In genomic region chr9:113134611-113135010, GRCm38 (mm10) we compare ENCODE assay signal across 24 mouse cellular contexts.
"Had no signal": no experiment of that assay in that cellular context is flagged by ENCODE, and none has a peak within 500 bp of the region (broad histone marks: within the 10 kb centered on the region; RNA-seq: fewer than 3 reads in every experiment).

No protein-coding gene starts in this region.

- DNase-seq: cerebellum, adult 8-10 months; cerebellum, adult 9-10 months; cerebellum, adult 9-11 months; cerebellum, postnatal 10 days; cerebellum, postnatal 14 days; cerebellum, postnatal 25 days; cerebellum, postnatal 36 days; embryo, embryonic 11 days; forebrain, postnatal 0 days; gastrocnemius, adult 2 months; gastrocnemius, postnatal 10 days; gastrocnemius, postnatal 14 days; gastrocnemius, postnatal 25 days; gastrocnemius, postnatal 36 days; heart, adult 18-20 months had no signal

- H3K4me1 ChIP-seq: embryonic facial prominence, embryonic 10.5 days; embryonic facial prominence, embryonic 12.5 days; embryonic facial prominence, embryonic 13.5 days; embryonic facial prominence, embryonic 15.5 days; forebrain, embryonic 10.5 days; forebrain, embryonic 12.5 days; forebrain, embryonic 13.5 days; forebrain, embryonic 15.5 days had no signal

- H3K27me3 ChIP-seq: embryonic facial prominence, embryonic 12.5 days; embryonic facial prominence, embryonic 13.5 days; embryonic facial prominence, embryonic 15.5 days; forebrain, embryonic 12.5 days; forebrain, embryonic 13.5 days; forebrain, embryonic 15.5 days had no signal

- H3K9ac ChIP-seq: embryonic facial prominence, embryonic 12.5 days; embryonic facial prominence, embryonic 13.5 days; embryonic facial prominence, embryonic 15.5 days; forebrain, embryonic 12.5 days; forebrain, embryonic 13.5 days; forebrain, embryonic 15.5 days; forebrain, postnatal 0 days had no signal

- H3K27ac ChIP-seq: embryonic facial prominence, embryonic 10.5 days; embryonic facial prominence, embryonic 12.5 days; embryonic facial prominence, embryonic 13.5 days; embryonic facial prominence, embryonic 15.5 days; forebrain, embryonic 10.5 days; forebrain, embryonic 12.5 days; forebrain, embryonic 13.5 days; forebrain, embryonic 15.5 days; gastrocnemius, adult 2 months had no signal

- H3K36me3 ChIP-seq: embryonic facial prominence, embryonic 10.5 days; embryonic facial prominence, embryonic 12.5 days; embryonic facial prominence, embryonic 13.5 days; embryonic facial prominence, embryonic 15.5 days; forebrain, embryonic 10.5 days; forebrain, embryonic 12.5 days; forebrain, embryonic 15.5 days had no signal

- H3K4me3 ChIP-seq: embryonic facial prominence, embryonic 10.5 days; embryonic facial prominence, embryonic 12.5 days; embryonic facial prominence, embryonic 13.5 days; embryonic facial prominence, embryonic 15.5 days; erythroblast, embryonic 14.5 days; forebrain, embryonic 10.5 days; forebrain, embryonic 12.5 days; forebrain, embryonic 13.5 days; forebrain, embryonic 15.5 days; gastrocnemius, adult 2 months had no signal
